In genomic region chr7:115624451-115624850, GRCm38 (mm10) we compare ENCODE assay signal across 14 mouse cellular contexts.
DNase-seq lines count a peak whose midpoint lies in the region; ATAC-seq and TF ChIP-seq lines count a peak whose summit lies in the region.
"Had no signal": no experiment of that assay in that cellular context is flagged by ENCODE, and none has a peak within 500 bp of the region (broad histone marks: within the 10 kb centered on the region; RNA-seq: fewer than 3 reads in every experiment).

No protein-coding gene starts in this region.

- H3K27me3 ChIP-seq in heart, postnatal 0 days (ENCODE audit: control insufficient read depth, insufficient read depth, low read length), result no peaks in the 10 kb centered on the region
- no peaks in the 10 kb centered on the region for H3K27me3 ChIP-seq in embryonic facial prominence, embryonic 12.5 days
- no peaks in the 10 kb centered on the region for H3K27me3 ChIP-seq in limb, embryonic 10.5 days (ENCODE audit: low read depth, poor library complexity, severe bottlenecking)
- H3K27me3 ChIP-seq: liver, embryonic 15.5 days had no signal

- peak overlapping the region; percentile 25 for H3K27ac ChIP-seq in heart, postnatal 0 days (ENCODE audit: low read depth)
- peak overlapping the region; percentile 81 for H3K27ac ChIP-seq in embryonic facial prominence, embryonic 12.5 days
- peak overlapping the region; percentile 83 for H3K27ac ChIP-seq in limb, embryonic 10.5 days
- H3K27ac ChIP-seq: liver, embryonic 15.5 days had no signal

- no peak overlapping the region for H3K4me3 ChIP-seq in heart, postnatal 0 days (ENCODE audit: low read depth, low read length)
- H3K4me3 ChIP-seq in embryonic facial prominence, embryonic 12.5 days, result no peak overlapping the region
- H3K4me3 ChIP-seq in limb, embryonic 10.5 days, result no peak overlapping the region
- H3K4me3 ChIP-seq: liver, embryonic 15.5 days; megakaryocyte, embryonic 14.5 days had no signal

- H3K4me1 ChIP-seq in heart, postnatal 0 days (ENCODE audit: control insufficient read depth, insufficient read depth), result peaks cover 50% of the 10 kb centered on the region
- peaks cover 20% of the 10 kb centered on the region for H3K4me1 ChIP-seq in embryonic facial prominence, embryonic 12.5 days
- H3K4me1 ChIP-seq in limb, embryonic 10.5 days, result peaks cover 46% of the 10 kb centered on the region
- H3K4me1 ChIP-seq: megakaryocyte, embryonic 14.5 days had no signal

- no peak for ATAC-seq in heart, postnatal 0 days (ENCODE audit: insufficient read depth, low read depth)
- no peak for ATAC-seq in embryonic facial prominence, embryonic 12.5 days (ENCODE audit: insufficient number of reproducible peaks, insufficient read depth, low FRiP score, low TSS enrichment)
- ATAC-seq: activated CD4-positive, CD25-positive, alpha-beta regulatory T cell, adult 4 months had no signal

- intact Hi-C loops in heart, postnatal 10 days (cut with DNase I), result no loop called here

- no peaks in the 10 kb centered on the region for H3K9me3 ChIP-seq in heart, postnatal 0 days (replicated peaks; ENCODE audit: control insufficient read depth, low read length)
- H3K9me3 ChIP-seq in embryonic facial prominence, embryonic 12.5 days, result no peaks in the 10 kb centered on the region
- H3K9me3 ChIP-seq in limb, embryonic 10.5 days (replicated peaks), result no peaks in the 10 kb centered on the region
- H3K9me3 ChIP-seq: G1E; liver, embryonic 15.5 days; megakaryocyte, embryonic 14.5 days had no signal

- WGBS in heart, postnatal 0 days, result 62% methylated on average over 5 of the region's 5 CpGs
- WGBS in embryonic facial prominence, embryonic 12.5 days, result 39% methylated on average over 5 of the region's 5 CpGs
- WGBS in limb, embryonic 10.5 days, result 72% methylated on average over 5 of the region's 5 CpGs

- DNase-seq in embryo, embryonic 10 days (ENCODE audit: low spot score), result peak; percentile 28
- DNase-seq in embryo, embryonic 10.5 days (ENCODE audit: low spot score), result no peak
- DNase-seq in heart, postnatal 0 days (ENCODE audit: low spot score), result no peak
- no peak for DNase-seq in heart, postnatal 10 days
- DNase-seq in limb, embryonic 10.5 days (ENCODE audit: low spot score), result no peak
- DNase-seq in cerebellum, postnatal 10 days, result no peak
- DNase-seq in cerebellum, adult 9-11 months, result no peak
- DNase-seq: kidney, adult 8-10 months; thymus, postnatal 14 days had no signal

- TF ChIP-seq EP300 in heart, postnatal 0 days (IDR thresholded peaks at IDR 0.05; ENCODE audit: low read depth), result no peak

- no peak overlapping the region for H3K9ac ChIP-seq in heart, postnatal 0 days (replicated peaks; ENCODE audit: low read depth, low read length)
- H3K9ac ChIP-seq in embryonic facial prominence, embryonic 12.5 days, result no peak overlapping the region
- H3K9ac ChIP-seq: liver, embryonic 15.5 days had no signal

- no peak overlapping the region for H3K4me2 ChIP-seq in heart, postnatal 0 days (ENCODE audit: low read depth, low read length)
- no peak overlapping the region for H3K4me2 ChIP-seq in embryonic facial prominence, embryonic 12.5 days (replicated peaks)
- H3K4me2 ChIP-seq: liver, embryonic 15.5 days had no signal

- no peaks in the 10 kb centered on the region for H3K36me3 ChIP-seq in heart, postnatal 0 days (replicated peaks; ENCODE audit: control insufficient read depth, insufficient read depth, low read length)
- H3K36me3 ChIP-seq in embryonic facial prominence, embryonic 12.5 days, result no peaks in the 10 kb centered on the region
- H3K36me3 ChIP-seq in limb, embryonic 10.5 days, result no peaks in the 10 kb centered on the region
- H3K36me3 ChIP-seq: G1E; liver, embryonic 15.5 days had no signal

- no peak for TF ChIP-seq CTCF in heart, postnatal 0 days (IDR thresholded peaks at IDR 0.05; ENCODE audit: low read depth)

Comparison
In these comparisons a context has a peak if more than half of its experiments do, and no peak if none do; other contexts are left out.
1. H3K27ac ChIP-seq: peak in every context shown above with its lines; median percentile 83 in limb, embryonic 10.5 days; 81 in embryonic facial prominence, embryonic 12.5 days; 25 in heart, postnatal 0 days.